Mouse (Mus musculus): Measurements from ENCODE around the gene Phc1. TPM values are rescaled to one million over a fixed set of nuclear protein-coding genes. Genes with fewer than 3 reads are reported as not detected.

The Phc1 gene
- polyA plus RNA-seq, 1 experiment from 2014 or later, result 29.6 TPM

GRCm38 (mm10) chr6:122344386-122345116 lies 4.2 kb upstream of the Phc1 start:
- H3K27ac ChIP-seq (replicated peaks; ENCODE audit: low read depth, low read length), result no peak overlapping the region
- H3K4me1 ChIP-seq (ENCODE audit: control insufficient read depth, insufficient read depth, low read length), result no peaks in the 10 kb centered on the region
- WGBS, result 52% methylated on average over 9 of the region's 9 CpGs
- ATAC-seq (replicated peaks; ENCODE audit: insufficient number of reproducible peaks, low FRiP score, low TSS enrichment, low read depth), result no peak
- H3K4me2 ChIP-seq (ENCODE audit: low read depth, low read length), result no peak overlapping the region
- no peaks in the 10 kb centered on the region for H3K9me3 ChIP-seq (replicated peaks; ENCODE audit: control insufficient read depth, low read length)
- H3K9ac ChIP-seq (replicated peaks; ENCODE audit: low read length), result no peak overlapping the region
- no peak overlapping the region for H3K4me3 ChIP-seq (ENCODE audit: low read depth, low read length)
- no peaks in the 10 kb centered on the region for H3K27me3 ChIP-seq (ENCODE audit: control insufficient read depth, insufficient read depth, low read length)
- H3K36me3 ChIP-seq (replicated peaks; ENCODE audit: control insufficient read depth, insufficient read depth, low read depth, low read length), result no peaks in the 10 kb centered on the region
- DNase-seq (ENCODE audit: low spot score), result no peak

GRCm38 (mm10) chr6:122343719-122344118 lies 3.4 kb upstream of the Phc1 start:
- Histone ChIP-seq H3K9ac (replicated peaks; ENCODE audit: low read length) (no peak overlapping the region), H3K9me3 (replicated peaks; ENCODE audit: control insufficient read depth, low read length) (no peaks in the 10 kb centered on the region), H3K36me3 (replicated peaks; ENCODE audit: control insufficient read depth, insufficient read depth, low read depth, low read length) (no peaks in the 10 kb centered on the region), H3K4me2 (ENCODE audit: low read depth, low read length) (no peak overlapping the region), H3K27me3 (ENCODE audit: control insufficient read depth, insufficient read depth, low read length) (no peaks in the 10 kb centered on the region), H3K4me1 (ENCODE audit: control insufficient read depth, insufficient read depth, low read length) (no peaks in the 10 kb centered on the region), H3K27ac (replicated peaks; ENCODE audit: low read depth, low read length) (no peak overlapping the region), H3K4me3 (ENCODE audit: low read depth, low read length) (no peak overlapping the region)
- DNase-seq (ENCODE audit: low spot score), result no peak
- no peak for ATAC-seq (replicated peaks; ENCODE audit: insufficient number of reproducible peaks, low FRiP score, low TSS enrichment, low read depth)
- 69% methylated on average over 10 of the region's 10 CpGs for WGBS

- WGBS, result 15% methylated on average over 5 of the region's 5 CpGs
Observed at GRCm38 (mm10) chr6:122342125-122342524, 1.8 kb upstream of the Phc1 start.

DNA sequence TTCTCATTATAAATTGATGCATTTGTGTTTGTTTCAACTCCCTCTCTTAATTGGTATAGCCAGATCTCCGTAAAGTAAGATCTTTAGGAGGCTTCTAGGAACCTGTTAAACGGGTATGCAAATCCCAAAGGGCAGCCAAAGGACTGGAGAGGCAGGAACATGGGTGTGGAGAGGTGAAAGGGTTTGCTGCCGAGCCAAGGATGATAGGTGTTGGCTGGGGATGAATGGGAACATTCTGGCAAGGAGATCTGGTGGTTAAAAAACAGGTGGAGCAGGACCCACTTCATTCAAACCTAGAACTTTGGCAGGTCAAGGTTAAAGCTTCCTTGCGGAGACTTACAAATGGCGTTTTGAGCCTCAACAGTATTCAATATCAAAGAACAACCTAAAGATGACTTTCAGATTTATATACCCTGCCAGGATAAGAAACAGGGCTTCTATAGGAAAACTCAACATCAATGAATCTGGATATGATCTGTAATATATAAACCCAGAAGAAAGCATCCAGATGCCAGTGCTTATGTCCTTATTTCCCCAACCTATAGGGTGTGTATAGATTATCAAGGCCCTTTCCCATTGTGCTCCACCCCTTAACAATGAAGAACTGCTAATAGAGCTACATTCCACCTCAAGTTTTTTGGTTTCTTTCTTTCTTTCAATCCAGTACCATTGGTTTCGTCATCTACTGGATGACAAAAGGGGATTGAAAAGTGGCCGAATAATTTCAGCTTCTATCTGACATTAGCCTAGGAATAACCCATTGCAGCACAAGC lies 863 bp upstream of the Phc1 start:
- Histone ChIP-seq H3K4me1 (ENCODE audit: control insufficient read depth, insufficient read depth, low read length) (no peaks in the 10 kb centered on the region), H3K9me3 (replicated peaks; ENCODE audit: control insufficient read depth, low read length) (no peaks in the 10 kb centered on the region), H3K4me2 (ENCODE audit: low read depth, low read length) (peak overlapping the region; percentile 42), H3K4me3 (ENCODE audit: low read depth, low read length) (no peak overlapping the region), H3K27ac (replicated peaks; ENCODE audit: low read depth, low read length) (peak overlapping the region; percentile 89; the same call in 1 of the 2 replicates), H3K27me3 (ENCODE audit: control insufficient read depth, insufficient read depth, low read length) (no peaks in the 10 kb centered on the region), H3K36me3 (replicated peaks; ENCODE audit: control insufficient read depth, insufficient read depth, low read depth, low read length) (no peaks in the 10 kb centered on the region), H3K9ac (replicated peaks; ENCODE audit: low read length) (no peak overlapping the region)
- DNase-seq (ENCODE audit: low spot score) (peak; percentile 29), ATAC-seq (replicated peaks; ENCODE audit: insufficient number of reproducible peaks, low FRiP score, low TSS enrichment, low read depth) (no peak)
- 36% methylated on average over 7 of the region's 7 CpGs for WGBS

More at GRCm38 (mm10) chr6:122342125-122342524, 1.8 kb upstream of the Phc1 start:
- Histone ChIP-seq H3K4me2 (ENCODE audit: low read depth, low read length) (no peak overlapping the region), H3K9me3 (replicated peaks; ENCODE audit: control insufficient read depth, low read length) (no peaks in the 10 kb centered on the region), H3K4me3 (ENCODE audit: low read depth, low read length) (no peak overlapping the region), H3K9ac (replicated peaks; ENCODE audit: low read length) (no peak overlapping the region), H3K27me3 (ENCODE audit: control insufficient read depth, insufficient read depth, low read length) (no peaks in the 10 kb centered on the region), H3K4me1 (ENCODE audit: control insufficient read depth, insufficient read depth, low read length) (no peaks in the 10 kb centered on the region), H3K36me3 (replicated peaks; ENCODE audit: control insufficient read depth, insufficient read depth, low read depth, low read length) (no peaks in the 10 kb centered on the region), H3K27ac (replicated peaks; ENCODE audit: low read depth, low read length) (no peak overlapping the region)
- DNase-seq (ENCODE audit: low spot score) (no peak), ATAC-seq (replicated peaks; ENCODE audit: insufficient number of reproducible peaks, low FRiP score, low TSS enrichment, low read depth) (no peak)

GRCm38 (mm10) chr6:122339648-122340341 lies 566 bp downstream of the Phc1 start:
- WGBS, result 0% methylated on average over 13 of the region's 71 CpGs
- ATAC-seq (replicated peaks; ENCODE audit: insufficient number of reproducible peaks, low FRiP score, low TSS enrichment, low read depth), result peak; percentile 84
- Histone ChIP-seq H3K9ac (replicated peaks; ENCODE audit: low read length) (peak overlapping the region; percentile 75), H3K9me3 (replicated peaks; ENCODE audit: control insufficient read depth, low read length) (no peaks in the 10 kb centered on the region), H3K27ac (replicated peaks; ENCODE audit: low read depth, low read length) (peak overlapping the region; percentile 89), H3K27me3 (ENCODE audit: control insufficient read depth, insufficient read depth, low read length) (no peaks in the 10 kb centered on the region), H3K4me2 (ENCODE audit: low read depth, low read length) (peak overlapping the region; percentile 59), H3K36me3 (replicated peaks; ENCODE audit: control insufficient read depth, insufficient read depth, low read depth, low read length) (no peaks in the 10 kb centered on the region), H3K4me1 (ENCODE audit: control insufficient read depth, insufficient read depth, low read length) (no peaks in the 10 kb centered on the region), H3K4me3 (ENCODE audit: low read depth, low read length) (peak overlapping the region; percentile 43)
- DNase-seq (ENCODE audit: low spot score), result peak; percentile 93

GRCm38 (mm10) chr6:122339047-122339647 lies 1.2 kb downstream of the Phc1 start:
- Histone ChIP-seq H3K27ac (replicated peaks; ENCODE audit: low read depth, low read length) (peak overlapping the region; percentile 89), H3K36me3 (replicated peaks; ENCODE audit: control insufficient read depth, insufficient read depth, low read depth, low read length) (no peaks in the 10 kb centered on the region), H3K9me3 (replicated peaks; ENCODE audit: control insufficient read depth, low read length) (no peaks in the 10 kb centered on the region), H3K27me3 (ENCODE audit: control insufficient read depth, insufficient read depth, low read length) (no peaks in the 10 kb centered on the region), H3K4me3 (ENCODE audit: low read depth, low read length) (peak overlapping the region; percentile 43), H3K9ac (replicated peaks; ENCODE audit: low read length) (peak overlapping the region; percentile 75), H3K4me1 (ENCODE audit: control insufficient read depth, insufficient read depth, low read length) (no peaks in the 10 kb centered on the region), H3K4me2 (ENCODE audit: low read depth, low read length) (peak overlapping the region; percentile 59)
- peak; percentile 65 for DNase-seq (ENCODE audit: low spot score)
- whole genome bisulfite sequencing, result under 1% methylated on average over 41 of the region's 51 CpGs
- ATAC-seq (replicated peaks; ENCODE audit: insufficient number of reproducible peaks, low FRiP score, low TSS enrichment, low read depth), result peak; percentile 72

GRCm38 (mm10) chr6:122337546-122337945 lies 2.8 kb downstream of the Phc1 start:
- no peak overlapping the region for H3K9ac ChIP-seq (replicated peaks; ENCODE audit: low read length)
- ATAC-seq (replicated peaks; ENCODE audit: insufficient number of reproducible peaks, low FRiP score, low TSS enrichment, low read depth) (no peak), DNase-seq (ENCODE audit: low spot score) (no peak)
- no peaks in the 10 kb centered on the region for H3K27me3 ChIP-seq (ENCODE audit: control insufficient read depth, insufficient read depth, low read length)
- H3K4me3 ChIP-seq (ENCODE audit: low read depth, low read length), result no peak overlapping the region
- WGBS, result 55% methylated on average over 6 of the region's 6 CpGs
- no peak overlapping the region for H3K27ac ChIP-seq (replicated peaks; ENCODE audit: low read depth, low read length)
- H3K9me3 ChIP-seq (replicated peaks; ENCODE audit: control insufficient read depth, low read length), result no peaks in the 10 kb centered on the region
- H3K4me2 ChIP-seq (ENCODE audit: low read depth, low read length), result no peak overlapping the region
- no peaks in the 10 kb centered on the region for H3K4me1 ChIP-seq (ENCODE audit: control insufficient read depth, insufficient read depth, low read length)
- H3K36me3 ChIP-seq (replicated peaks; ENCODE audit: control insufficient read depth, insufficient read depth, low read depth, low read length), result no peaks in the 10 kb centered on the region; the same call in 1 of the 2 replicates
